In the genomic region with DNA sequence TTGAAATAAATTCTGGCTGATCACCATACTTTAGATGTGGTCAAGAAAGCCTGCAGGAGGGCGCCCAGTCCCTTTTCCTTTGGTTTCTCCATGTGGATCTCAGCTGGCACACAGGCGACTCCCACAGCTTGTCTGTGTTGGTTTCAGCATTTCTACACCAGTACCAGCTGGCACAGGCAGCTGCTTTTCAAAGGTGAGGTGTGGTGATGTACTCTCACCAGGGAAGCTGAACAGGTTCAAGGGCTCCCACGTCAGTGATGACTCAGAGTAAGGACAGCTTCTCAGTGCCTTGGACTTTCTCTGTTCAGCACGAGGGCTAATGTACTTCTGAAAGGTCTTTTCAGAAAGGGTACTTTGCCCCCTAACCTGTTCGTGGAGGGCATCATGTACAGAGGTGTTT, we compare ENCODE assay signal across 25 mouse cellular contexts.
DNase-seq lines count a peak whose midpoint lies in the region; ATAC-seq and TF ChIP-seq lines count a peak whose summit lies in the region.
"Had no signal": no experiment of that assay in that cellular context is flagged by ENCODE, and none has a peak within 500 bp of the region (broad histone marks: within the 10 kb centered on the region; RNA-seq: fewer than 3 reads in every experiment).

No protein-coding gene starts in this region.

- no peaks in the 10 kb centered on the region; the same call in 1 of the 2 replicates for H3K4me1 ChIP-seq in lung, adult 2 months (ENCODE audit: control insufficient read depth, insufficient read depth, low read length)
- no peaks in the 10 kb centered on the region for H3K4me1 ChIP-seq in stomach, postnatal 0 days (replicated peaks; ENCODE audit: control insufficient read depth, insufficient read depth)
- H3K4me1 ChIP-seq in forebrain, embryonic 16.5 days (replicated peaks; ENCODE audit: control insufficient read depth, insufficient read depth, low read length), result 0 out of 2 replicates have a peak, but pooled peaks cover 6% of the 10 kb centered on the region
- H3K4me1 ChIP-seq: embryonic facial prominence, embryonic 12.5 days; intestine, embryonic 15.5 days; lung, embryonic 15.5 days; neural tube, embryonic 12.5 days had no signal

- no peak for TF ChIP-seq EP300 in stomach, postnatal 0 days (optimal IDR thresholded peaks at IDR 0.05)

- H3K27ac ChIP-seq in stomach, postnatal 0 days (replicated peaks), result no peak overlapping the region
- H3K27ac ChIP-seq in forebrain, embryonic 16.5 days (ENCODE audit: low read length), result no peak overlapping the region
- H3K27ac ChIP-seq: embryonic facial prominence, embryonic 12.5 days; forebrain, embryonic 10.5 days; forebrain, embryonic 15.5 days; hindbrain, postnatal 0 days; intestine, embryonic 15.5 days; liver, embryonic 14.5 days; lung, embryonic 15.5 days; neural tube, embryonic 12.5 days had no signal

- H3K27me3 ChIP-seq in stomach, postnatal 0 days (ENCODE audit: control insufficient read depth, insufficient read depth, low read length), result no peaks in the 10 kb centered on the region
- H3K27me3 ChIP-seq in forebrain, embryonic 16.5 days (replicated peaks; ENCODE audit: control insufficient read depth, insufficient read depth, low read length), result no peaks in the 10 kb centered on the region
- H3K27me3 ChIP-seq: embryonic facial prominence, embryonic 12.5 days; forebrain, embryonic 15.5 days; intestine, embryonic 15.5 days; lung, embryonic 15.5 days; neural tube, embryonic 12.5 days had no signal

- no peaks in the 10 kb centered on the region for H3K36me3 ChIP-seq in stomach, postnatal 0 days (ENCODE audit: control insufficient read depth, insufficient read depth, low read length)
- H3K36me3 ChIP-seq in forebrain, embryonic 16.5 days (ENCODE audit: control insufficient read depth, insufficient read depth), result no peaks in the 10 kb centered on the region
- H3K36me3 ChIP-seq: embryonic facial prominence, embryonic 12.5 days; forebrain, embryonic 10.5 days; forebrain, embryonic 15.5 days; intestine, embryonic 15.5 days; lung, embryonic 15.5 days; neural tube, embryonic 12.5 days had no signal

- peak; percentile 10 for DNase-seq in adrenal gland, postnatal 14 days
- no peak for DNase-seq in adrenal gland, postnatal 25 days
- DNase-seq in lung, adult 18-20 months, result peak; percentile 24 to 57
- DNase-seq in lung, adult 2 months, result no peak
- DNase-seq in fat pad, adult 2 months (ENCODE audit: extremely low read depth, low read depth, low spot score), result peak; percentile 25
- peak; percentile 30 for DNase-seq in stomach, postnatal 0 days (ENCODE audit: low spot score)
- DNase-seq: cerebellum, adult 9-10 months; embryo, embryonic 11 days; heart, postnatal 14 days; kidney, adult 2 months; liver; right cerebral cortex, adult 18-20 months; spleen, adult 18-20 months; thymus, postnatal 4 days had no signal

- TF ChIP-seq CTCF in lung, adult 2 months (IDR thresholded peaks at IDR 0.05; ENCODE audit: insufficient read depth, low read length), result no peak
- no peak for TF ChIP-seq CTCF in stomach, postnatal 0 days (IDR thresholded peaks at IDR 0.05; ENCODE audit: low read depth)

- TF ChIP-seq POLR2A in lung, adult 2 months (IDR thresholded peaks at IDR 0.05; ENCODE audit: borderline replicate concordance, extremely low read depth, low read depth, low read length), result no peak

- H3K4me3 ChIP-seq in lung, adult 2 months (replicated peaks; ENCODE audit: extremely low read depth, low read depth, low read length), result no peak overlapping the region
- no peak overlapping the region for H3K4me3 ChIP-seq in stomach, postnatal 0 days (ENCODE audit: low read depth, low read length)
- H3K4me3 ChIP-seq in forebrain, embryonic 16.5 days (replicated peaks; ENCODE audit: low read length), result no peak overlapping the region
- H3K4me3 ChIP-seq: embryonic facial prominence, embryonic 12.5 days; forebrain, embryonic 10.5 days; forebrain, embryonic 15.5 days; intestine, embryonic 15.5 days; lung, embryonic 15.5 days; neural tube, embryonic 12.5 days had no signal

- ATAC-seq in stomach, postnatal 0 days (ENCODE audit: low FRiP score, low TSS enrichment), result peak; percentile 81
- ATAC-seq in forebrain, embryonic 16.5 days, result no peak
- ATAC-seq: CD4-positive, CD25-positive, alpha-beta regulatory T cell, adult 4 months; forebrain, embryonic 15.5 days; hindbrain, postnatal 0 days; intestine, embryonic 15.5 days; midbrain, embryonic 16.5 days had no signal

- no peaks in the 10 kb centered on the region for H3K9me3 ChIP-seq in stomach, postnatal 0 days (ENCODE audit: control insufficient read depth, low read length)
- H3K9me3 ChIP-seq in forebrain, embryonic 16.5 days (ENCODE audit: control insufficient read depth, low read length), result no peaks in the 10 kb centered on the region
- H3K9me3 ChIP-seq: embryonic facial prominence, embryonic 12.5 days; forebrain, embryonic 10.5 days; forebrain, embryonic 15.5 days; intestine, embryonic 15.5 days; lung, embryonic 15.5 days; neural tube, embryonic 12.5 days had no signal

- WGBS in lung, adult 2 months, result 79% methylated on average over 5 of the region's 5 CpGs
- WGBS in stomach, postnatal 0 days, result 66% methylated on average over 5 of the region's 5 CpGs
- WGBS in forebrain, embryonic 16.5 days, result 84% methylated on average over 5 of the region's 5 CpGs

- no peak overlapping the region for H3K4me2 ChIP-seq in stomach, postnatal 0 days (replicated peaks; ENCODE audit: low read depth)
- H3K4me2 ChIP-seq in forebrain, embryonic 16.5 days (ENCODE audit: low read length), result no peak overlapping the region
- H3K4me2 ChIP-seq: embryonic facial prominence, embryonic 12.5 days; forebrain, embryonic 15.5 days; intestine, embryonic 15.5 days; lung, embryonic 15.5 days; neural tube, embryonic 12.5 days had no signal

- H3K9ac ChIP-seq in stomach, postnatal 0 days (ENCODE audit: low read length), result no peak overlapping the region
- H3K9ac ChIP-seq in forebrain, embryonic 16.5 days (replicated peaks; ENCODE audit: low read depth, low read length), result no peak overlapping the region
- H3K9ac ChIP-seq: embryonic facial prominence, embryonic 12.5 days; forebrain, embryonic 15.5 days; intestine, embryonic 15.5 days; liver, embryonic 14.5 days; lung, embryonic 15.5 days; neural tube, embryonic 12.5 days had no signal

Comparison
In these comparisons a context has a peak if more than half of its experiments do, and no peak if none do; other contexts are left out.
1. DNase-seq: peak in adrenal gland, postnatal 14 days (single experiment), lung, adult 18-20 months (2 of 2), fat pad, adult 2 months (single experiment) and stomach, postnatal 0 days (single experiment); none in adrenal gland, postnatal 25 days (single experiment) and lung, adult 2 months (single experiment).